Mouse (Mus musculus): ENCODE results near the gene Ninj2. TPM values are rescaled to one million over a fixed set of nuclear protein-coding genes. Genes with fewer than 3 reads are reported as not detected.

Gene Ninj2
- total and polyA plus RNA-seq, 3 experiments: 0.08 TPM; not detected in 2

- TF ChIP-seq MYC (IDR thresholded peaks at IDR 0.05; ENCODE audit: low read depth, low read length): no peak
- no peak for TF ChIP-seq MYB (IDR thresholded peaks at IDR 0.05; ENCODE audit: low read depth, low read length)
- no peak for TF ChIP-seq UBTF (IDR thresholded peaks at IDR 0.05; ENCODE audit: borderline replicate concordance, insufficient read depth, low read depth, low read length)
- no peak for TF ChIP-seq MAZ (IDR thresholded peaks at IDR 0.05; ENCODE audit: low read depth, low read length)
- TF ChIP-seq USF1 (IDR thresholded peaks at IDR 0.05; ENCODE audit: low read depth, low read length): no peak
- peak; percentile 65 for TF ChIP-seq NELFE (IDR thresholded peaks at IDR 0.05; ENCODE audit: low read depth, low read length)
- peak; percentile 23; the same call in 1 of the 2 replicates for TF ChIP-seq POLR2AphosphoS5 (IDR thresholded peaks at IDR 0.05; ENCODE audit: borderline replicate concordance, low read depth, low read length)
- TF ChIP-seq CHD2 (IDR thresholded peaks at IDR 0.05; ENCODE audit: low read length): peak; percentile 71
- no peak for TF ChIP-seq ZC3H11A (IDR thresholded peaks at IDR 0.05; ENCODE audit: low read depth, low read length)
- TF ChIP-seq E2F4 (IDR thresholded peaks at IDR 0.05; ENCODE audit: borderline replicate concordance, low read depth, low read length): no peak
- peak; percentile 53; the same call in 1 of the 2 replicates for TF ChIP-seq BHLHE40 (IDR thresholded peaks at IDR 0.05; ENCODE audit: borderline replicate concordance, low read depth, low read length)
- TF ChIP-seq HCFC1 (IDR thresholded peaks at IDR 0.05; ENCODE audit: low read depth, low read length): 0 out of 2 replicates have a peak, but pooled peaks have one; percentile 47
- no peak for TF ChIP-seq GABPA (IDR thresholded peaks at IDR 0.05; ENCODE audit: low read depth, low read length)
- no peak for TF ChIP-seq CHD1 (IDR thresholded peaks at IDR 0.05; ENCODE audit: low read depth, low read length)
- TF ChIP-seq ZMIZ1 (IDR thresholded peaks at IDR 0.05; ENCODE audit: low read depth, low read length): peak; percentile 53; the same call in 1 of the 2 replicates
- peak; percentile 84 for TF ChIP-seq TBP (IDR thresholded peaks at IDR 0.05; ENCODE audit: low read depth, low read length)
- no peak for TF ChIP-seq USF2 (IDR thresholded peaks at IDR 0.05; ENCODE audit: borderline replicate concordance in 1 of 2, insufficient read depth in 1 of 2, low read depth in 1 of 2, low read length in 2 of 2)
- TF ChIP-seq MEF2A (IDR thresholded peaks at IDR 0.05; ENCODE audit: extremely low read depth, insufficient replicate concordance, low read depth, low read length, poor library complexity, severe bottlenecking): no peak
- no peak for TF ChIP-seq GATA1 (IDR thresholded peaks at IDR 0.05; ENCODE audit: low read depth, low read length)
- TF ChIP-seq POLR2A (IDR thresholded peaks at IDR 0.05; ENCODE audit: control insufficient read depth in 1 of 2, insufficient read depth in 1 of 2, low read depth in 1 of 2, low read length in 2 of 2, poor library complexity in 1 of 2): peak; percentile 22 to 77; a peak in 2 of 4 replicates
These were observed 94.5 kb downstream of the Ninj2 start (continued) for GRCm38 (mm10) chr6:120187587-120188176.

GRCm38 (mm10) chr6:120188376-120189235 lies 95.5 kb downstream of the Ninj2 start:
- Histone ChIP-seq H3K79me2 (ENCODE audit: control insufficient read depth, insufficient read depth, low read length, poor library complexity) (no peaks in the 10 kb centered on the region; the same call in 1 of the 2 replicates), H3K36me3 (ENCODE audit: control insufficient read depth in 1 of 2, insufficient read depth in 2 of 2, low read length in 2 of 2) (peaks cover 0 to 4% of the 10 kb centered on the region in 2 experiments; a peak in 2 of 4 replicates), H3K9ac (ENCODE audit: control insufficient read depth, low read depth, low read length, poor library complexity, severe bottlenecking) (peak overlapping the region; percentile 69), H3K27me3 (ENCODE audit: control insufficient read depth in 1 of 2, insufficient read depth in 2 of 2, low read length in 2 of 2) (no peaks in the 10 kb centered on the region), H3K4me1 (ENCODE audit: control insufficient read depth in 1 of 2, insufficient read depth in 2 of 2, low read length in 2 of 2) (peaks cover 0 to 8% of the 10 kb centered on the region in 2 experiments; a peak in 3 of 4 replicates), H3K4me3 (ENCODE audit: control insufficient read depth in 1 of 2, insufficient read depth in 1 of 2, low read depth in 2 of 2, low read length in 2 of 2) (peak overlapping the region; percentile 73 to 96), H3K9me3 (replicated peaks; ENCODE audit: insufficient read depth, low read length) (no peaks in the 10 kb centered on the region), H3K27ac (ENCODE audit: control insufficient read depth, low read depth, low read length) (peak overlapping the region; percentile 51)
- TF ChIP-seq MYC (IDR thresholded peaks at IDR 0.05; ENCODE audit: low read depth, low read length) (no peak), JUND (IDR thresholded peaks at IDR 0.05; ENCODE audit: low read depth, low read length) (no peak), MAZ (IDR thresholded peaks at IDR 0.05; ENCODE audit: low read depth, low read length) (peak; percentile 64), ELF1 (IDR thresholded peaks at IDR 0.05; ENCODE audit: low read depth, low read length) (peak; percentile 70; the same call in 1 of the 2 replicates), TCF12 (IDR thresholded peaks at IDR 0.05; ENCODE audit: low read depth, low read length) (0 out of 2 replicates have a peak, but pooled peaks have one; percentile 14), MYB (IDR thresholded peaks at IDR 0.05; ENCODE audit: low read depth, low read length) (no peak), CTCF (IDR thresholded peaks at IDR 0.05 in 2 of 3, conservative IDR thresholded peaks at IDR 0.05 in 1 of 3; ENCODE audit: control insufficient read depth in 1 of 3, insufficient read depth in 1 of 3, low read depth in 2 of 3, low read length in 3 of 3, poor library complexity in 1 of 3, severe bottlenecking in 1 of 3) (no peak), SIN3A (IDR thresholded peaks at IDR 0.05; ENCODE audit: low read length) (peak; percentile 9; the same call in 1 of the 2 replicates), MAFK (IDR thresholded peaks at IDR 0.05; ENCODE audit: borderline replicate concordance, low read depth, low read length) (no peak), BHLHE40 (IDR thresholded peaks at IDR 0.05; ENCODE audit: borderline replicate concordance, low read depth, low read length) (0 out of 2 replicates have a peak, but pooled peaks have one; percentile 21), POLR2A (IDR thresholded peaks at IDR 0.05; ENCODE audit: control insufficient read depth in 1 of 2, insufficient read depth in 1 of 2, low read depth in 1 of 2, low read length in 2 of 2, poor library complexity in 1 of 2) (peak; percentile 25 to 45; a peak in 2 of 4 replicates), USF1 (IDR thresholded peaks at IDR 0.05; ENCODE audit: low read depth, low read length) (no peak), TAL1 (IDR thresholded peaks at IDR 0.05; ENCODE audit: low read length) (no peak), MXI1 (IDR thresholded peaks at IDR 0.05; ENCODE audit: low read depth, low read length) (peak; percentile 67; the same call in 1 of the 2 replicates), HCFC1 (IDR thresholded peaks at IDR 0.05; ENCODE audit: low read depth, low read length) (peak; percentile 48), RAD21 (IDR thresholded peaks at IDR 0.05; ENCODE audit: low read depth, low read length) (no peak)
- peak; percentile 71 for DNase-seq (ENCODE audit: low read depth, low spot score)

All from MEL (cell line).